Comparison of ENCODE assay signal across 7 mouse cellular contexts in the genomic region with DNA sequence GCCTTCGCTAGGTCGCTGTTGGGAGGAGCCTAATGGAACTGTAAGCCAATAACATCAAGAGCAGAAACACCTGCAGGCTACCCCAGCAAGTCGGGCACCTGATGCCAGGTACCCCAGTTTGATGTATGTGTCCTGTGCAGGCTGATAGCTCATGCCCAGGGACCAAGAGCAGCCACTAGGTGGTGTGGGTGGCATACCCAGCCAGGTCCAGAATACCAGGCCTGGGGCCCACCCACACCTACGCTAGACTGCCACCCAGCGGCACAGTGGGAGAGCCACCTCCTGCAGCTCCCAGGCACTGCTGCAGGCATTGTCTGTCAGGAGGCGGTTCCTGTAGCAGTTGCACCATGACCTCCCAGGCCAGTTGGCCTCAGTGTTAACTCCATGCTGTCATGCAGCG. TPM values are rescaled to one million over a fixed set of nuclear protein-coding genes. Genes with fewer than 3 reads are reported as not detected.
DNase-seq lines count a peak whose midpoint lies in the region; ATAC-seq and TF ChIP-seq lines count a peak whose summit lies in the region.

No protein-coding gene starts in this region.

- H3K27me3 ChIP-seq in G1E (ENCODE audit: insufficient read depth, low read length): peaks cover 61% of the 10 kb centered on the region

- peaks cover 19% of the 10 kb centered on the region for H3K4me1 ChIP-seq in G1E (ENCODE audit: insufficient read depth, low read depth, low read length)
- no peaks in the 10 kb centered on the region for H3K4me1 ChIP-seq in embryonic fibroblast, embryonic 13.5 days (ENCODE audit: control insufficient read depth, insufficient read depth, low read length)

- peak; percentile 66 for ATAC-seq in G1E (ENCODE audit: extremely low read depth, insufficient number of reproducible peaks, low FRiP score, poor library complexity, severe bottlenecking)

- DNase-seq in G1E (ENCODE audit: low spot score): peak; percentile 91
- DNase-seq in adrenal gland, postnatal 14 days: peak; percentile 94
- peak; percentile 85 for DNase-seq in heart, postnatal 4 days
- peak; percentile 70 for DNase-seq in layer of hippocampus, postnatal 10 days (ENCODE audit: low spot score in 2 of 2)
- DNase-seq in lung, postnatal 4 days: peak; percentile 91
- peak; percentile 81 for DNase-seq in spleen, adult 12 weeks (ENCODE audit: low spot score)

- no peaks in the 10 kb centered on the region for H3K36me3 ChIP-seq in G1E (replicated peaks)

- peak; percentile 74 for TF ChIP-seq CTCF in G1E (IDR thresholded peaks at IDR 0.05; ENCODE audit: low read depth, low read length)
- peak; percentile 65; the same call in 1 of the 2 replicates for TF ChIP-seq CTCF in embryonic fibroblast, embryonic 13.5 days (IDR thresholded peaks at IDR 0.05; ENCODE audit: borderline replicate concordance, insufficient read depth, low read length)

- TF ChIP-seq POLR2A in embryonic fibroblast, embryonic 13.5 days (IDR thresholded peaks at IDR 0.05; ENCODE audit: low read depth, low read length): no peak

- H3K27ac ChIP-seq in embryonic fibroblast, embryonic 13.5 days (ENCODE audit: insufficient read depth, low read length): no peak overlapping the region

- no peak overlapping the region for H3K4me3 ChIP-seq in G1E (ENCODE audit: low read depth, low read length)
- H3K4me3 ChIP-seq in embryonic fibroblast, embryonic 13.5 days (ENCODE audit: insufficient read depth, low read length): no peak overlapping the region

- peaks cover 8% of the 10 kb centered on the region for H3K9me3 ChIP-seq in G1E (replicated peaks)

RNA-seq across cellular contexts. Expression of gene Galr3, which starts 2.8 kb away (rescaled TPM):
- not detected in 2 replicates for total RNA-seq in G1E (2014; fragmentation: Nextera tagmentation)
- total RNA-seq in G1E (2017): not detected in 2 replicates
- polyA plus RNA-seq in G1E (2012): not detected in 2 replicates
- total RNA-seq in adrenal gland, postnatal 14 days (2021): 0.41 and 0.78 TPM in 2 replicates
- not detected in 2 replicates for polyA plus RNA-seq in embryonic fibroblast, embryonic 13.5 days (2011; ENCODE audit: insufficient read length, low read depth, missing spikeins)
- not detected for total RNA-seq in heart, postnatal 4 days (2021)
- under 1 TPM; 0.33 to 0.48 TPM for total RNA-seq in layer of hippocampus, postnatal 10 days (2021)

RNA-seq across cellular contexts. Expression of gene H1f0, which starts 10.6 kb away (rescaled TPM):
- total RNA-seq in G1E (2014; fragmentation: Nextera tagmentation): not detected in 2 replicates
- 0.16 TPM in 1 of 2 replicates, not detected in the other for total RNA-seq in G1E (2017)
- polyA plus RNA-seq in G1E (2012): 0.03 and 0.05 TPM in 2 replicates
- total RNA-seq in adrenal gland, postnatal 14 days (2021): 162 and 178 TPM in 2 replicates
- polyA plus RNA-seq in embryonic fibroblast, embryonic 13.5 days (2011; ENCODE audit: insufficient read length, low read depth, missing spikeins): 107 and 206 TPM in 2 replicates
- total RNA-seq in heart, postnatal 4 days (2021): 100 to 1,000 TPM; 262 to 304 TPM
- 10 to 100 TPM; 80.6 to 80.7 TPM for total RNA-seq in layer of hippocampus, postnatal 10 days (2021)

RNA-seq across cellular contexts. Expression of gene Ankrd54, which starts 23.8 kb away (rescaled TPM):
- total RNA-seq in G1E (2014; fragmentation: Nextera tagmentation) (15.7 and 23.7 TPM in 2 replicates), G1E (2017) (15.8 and 19.0 TPM in 2 replicates)
- 37.8 and 51.9 TPM in 2 replicates for polyA plus RNA-seq in G1E (2012)
- total RNA-seq in adrenal gland, postnatal 14 days (2021): 23.3 and 24.1 TPM in 2 replicates
- polyA plus RNA-seq in embryonic fibroblast, embryonic 13.5 days (2011; ENCODE audit: insufficient read length, low read depth, missing spikeins): 10.4 and 13.8 TPM in 2 replicates
- 10 to 100 TPM; 11.8 to 12.7 TPM for total RNA-seq in heart, postnatal 4 days (2021)
- total RNA-seq in layer of hippocampus, postnatal 10 days (2021): 10 to 100 TPM; 19.5 to 22.2 TPM

RNA-seq across cellular contexts. Expression of gene Eif3l, which starts 36.1 kb away (rescaled TPM):
- total RNA-seq in G1E (2014; fragmentation: Nextera tagmentation) (134 and 145 TPM in 2 replicates), G1E (2017) (261 and 285 TPM in 2 replicates)
- 20.8 and 30.9 TPM in 2 replicates for polyA plus RNA-seq in G1E (2012)
- 171 and 177 TPM in 2 replicates for total RNA-seq in adrenal gland, postnatal 14 days (2021)
- polyA plus RNA-seq in embryonic fibroblast, embryonic 13.5 days (2011; ENCODE audit: insufficient read length, low read depth, missing spikeins): 247 and 268 TPM in 2 replicates
- total RNA-seq in heart, postnatal 4 days (2021): 100 to 1,000 TPM; 103 to 109 TPM
- total RNA-seq in layer of hippocampus, postnatal 10 days (2021): 100 to 1,000 TPM in 1 of 2 experiments, 10 to 100 TPM in 1; 94.6 to 102 TPM

Comparison
In these comparisons a context has a peak if more than half of its experiments do, and no peak if none do; other contexts are left out.
1. RNA of gene H1f0, which starts 10.6 kb away (total RNA-seq): 262 to 304 TPM in heart, postnatal 4 days, 162 to 178 TPM in adrenal gland, postnatal 14 days and 80.6 to 80.7 TPM in layer of hippocampus, postnatal 10 days; 0.16 TPM in G1E; every median in the first group is over 10 times any median in the second.
2. Peak in every context shown above with its lines, with median percentiles within 50 percentile points of each other: DNase-seq.